8 mouse cellular contexts compared by ENCODE assay signal in the genomic region with DNA sequence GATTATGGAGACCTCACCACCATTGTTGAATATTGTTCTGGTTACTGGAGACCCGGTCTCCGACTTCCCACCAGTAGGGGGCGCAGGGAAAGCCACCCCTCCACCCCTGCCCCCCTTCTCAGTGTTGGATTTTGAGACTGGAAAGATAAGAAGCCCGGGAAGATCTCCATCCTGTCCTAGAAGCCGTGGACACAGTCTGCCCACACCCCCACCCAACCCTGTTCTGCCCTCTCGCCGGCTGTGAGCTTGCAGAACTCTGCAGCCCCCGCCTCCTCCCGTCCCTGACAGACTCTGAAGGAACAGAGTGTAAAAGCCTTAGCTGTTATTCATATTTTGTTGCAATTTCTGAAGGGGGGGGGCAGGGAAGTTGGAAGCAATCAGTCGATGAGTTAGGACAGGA. TPM values are rescaled to one million over a fixed set of nuclear protein-coding genes. Genes with fewer than 3 reads are reported as not detected.
DNase-seq lines count a peak whose midpoint lies in the region; ATAC-seq and TF ChIP-seq lines count a peak whose summit lies in the region.

No protein-coding gene starts in this region.

- no peaks in the 10 kb centered on the region for H3K36me3 ChIP-seq in thymus, adult 2 months (ENCODE audit: control insufficient read depth, insufficient read depth, low read length)
- peaks cover 4% of the 10 kb centered on the region for H3K36me3 ChIP-seq in heart, embryonic 11.5 days (ENCODE audit: control insufficient read depth, insufficient read depth, low read length)
- peaks cover 36% of the 10 kb centered on the region for H3K36me3 ChIP-seq in kidney, embryonic 15.5 days

- H3K9ac ChIP-seq in heart, embryonic 11.5 days (ENCODE audit: low read depth, low read length): peak overlapping the region; percentile 13; the same call in 1 of the 2 replicates
- no peak overlapping the region for H3K9ac ChIP-seq in kidney, embryonic 15.5 days

- peak; percentile 55 for ATAC-seq in heart, embryonic 11.5 days (replicated peaks; ENCODE audit: insufficient number of reproducible peaks, low FRiP score, low TSS enrichment)
- ATAC-seq in kidney, embryonic 15.5 days (replicated peaks; ENCODE audit: low FRiP score): peak; percentile 57

- no peak overlapping the region; the same call in 1 of the 2 replicates for H3K27ac ChIP-seq in thymus, adult 2 months (ENCODE audit: control insufficient read depth, insufficient read depth, low read length)
- peak overlapping the region; percentile 78 for H3K27ac ChIP-seq in heart, embryonic 11.5 days (ENCODE audit: low read depth, low read length)
- H3K27ac ChIP-seq in kidney, embryonic 15.5 days: peak overlapping the region; percentile 90

- H3K4me1 ChIP-seq in thymus, adult 2 months (replicated peaks; ENCODE audit: control insufficient read depth, insufficient read depth, low read length): peaks cover 57% of the 10 kb centered on the region
- peaks cover 64% of the 10 kb centered on the region for H3K4me1 ChIP-seq in heart, embryonic 11.5 days (ENCODE audit: control insufficient read depth, insufficient read depth, low read length)
- H3K4me1 ChIP-seq in kidney, embryonic 15.5 days: peaks cover 78% of the 10 kb centered on the region

- no peaks in the 10 kb centered on the region for H3K27me3 ChIP-seq in thymus, adult 2 months (ENCODE audit: control insufficient read depth, insufficient read depth, low read length)
- H3K27me3 ChIP-seq in heart, embryonic 11.5 days (ENCODE audit: control insufficient read depth, insufficient read depth, low read length): no peaks in the 10 kb centered on the region
- H3K27me3 ChIP-seq in kidney, embryonic 15.5 days: no peaks in the 10 kb centered on the region

- peak; percentile 84 for TF ChIP-seq CTCF in thymus, adult 2 months (IDR thresholded peaks at IDR 0.05; ENCODE audit: borderline replicate concordance, control insufficient read depth, extremely low read depth, insufficient read depth, low read length, poor library complexity)

- peak; percentile 73 for DNase-seq in thymus, adult 2 months
- no peak for DNase-seq in thymus, adult 18-20 months
- peak; percentile 71 to 84 for DNase-seq in cerebellum, postnatal 25 days
- peak; percentile 89 for DNase-seq in lung, postnatal 14 days
- DNase-seq in ovary, postnatal 36 days (ENCODE audit: low spot score): peak; percentile 79
- no peak for DNase-seq in c-Kit-positive CD71-positive TER-119-positive erythroid progenitor cells, embryonic 14.5 days (ENCODE audit: low spot score)

- 29% methylated on average over 10 of the region's 10 CpGs for WGBS in thymus, adult 2 months
- WGBS in heart, embryonic 11.5 days (ENCODE audit: insufficient replicate concordance): 5% methylated on average over 10 of the region's 10 CpGs
- WGBS in kidney, embryonic 15.5 days: 5% methylated on average over 10 of the region's 10 CpGs

- no peak for TF ChIP-seq POLR2A in thymus, adult 2 months (IDR thresholded peaks at IDR 0.05; ENCODE audit: control insufficient read depth, extremely low read depth, insufficient read depth, low read length, poor library complexity)

- no peak overlapping the region for H3K4me3 ChIP-seq in thymus, adult 2 months (ENCODE audit: control insufficient read depth, insufficient read depth, low read length)
- H3K4me3 ChIP-seq in heart, embryonic 11.5 days (ENCODE audit: low read depth, low read length): no peak overlapping the region
- H3K4me3 ChIP-seq in kidney, embryonic 15.5 days (replicated peaks): no peak overlapping the region

- peak overlapping the region; percentile 47 for H3K4me2 ChIP-seq in heart, embryonic 11.5 days
- peak overlapping the region; percentile 47 for H3K4me2 ChIP-seq in kidney, embryonic 15.5 days

- no peaks in the 10 kb centered on the region for H3K9me3 ChIP-seq in heart, embryonic 11.5 days (replicated peaks; ENCODE audit: control insufficient read depth, low read length)
- H3K9me3 ChIP-seq in kidney, embryonic 15.5 days (replicated peaks): no peaks in the 10 kb centered on the region

RNA-seq across cellular contexts. Expression of gene Rara, which starts 26.8 kb away (rescaled TPM):
- 63.5 and 74.1 TPM in 2 replicates for polyA plus RNA-seq in thymus, adult 2 months (2012; rRNA removed)
- polyA plus RNA-seq in heart, embryonic 11.5 days (2014; fragmentation: Nextera tagmentation; extraction: Ambion mirVana): 34.9 and 36.6 TPM in 2 replicates
- polyA plus RNA-seq in kidney, embryonic 15.5 days (2015; fragmentation: Nextera tagmentation; extraction: Ambion mirVana): 29.3 and 32.1 TPM in 2 replicates

RNA-seq across cellular contexts. Expression of gene Gjd3, which starts 28.4 kb away (rescaled TPM):
- 1.3 and 1.9 TPM in 2 replicates for polyA plus RNA-seq in thymus, adult 2 months (2012; rRNA removed)
- polyA plus RNA-seq in heart, embryonic 11.5 days (2014; fragmentation: Nextera tagmentation; extraction: Ambion mirVana): 1.3 and 1.5 TPM in 2 replicates
- 0.48 and 0.51 TPM in 2 replicates for polyA plus RNA-seq in kidney, embryonic 15.5 days (2015; fragmentation: Nextera tagmentation; extraction: Ambion mirVana)

RNA-seq across cellular contexts. Expression of gene Cdc6, which starts 46.8 kb away (rescaled TPM):
- polyA plus RNA-seq in thymus, adult 2 months (2012; rRNA removed): 8.4 and 12.2 TPM in 2 replicates
- 33.6 and 34.0 TPM in 2 replicates for polyA plus RNA-seq in heart, embryonic 11.5 days (2014; fragmentation: Nextera tagmentation; extraction: Ambion mirVana)
- 36.3 and 39.1 TPM in 2 replicates for polyA plus RNA-seq in kidney, embryonic 15.5 days (2015; fragmentation: Nextera tagmentation; extraction: Ambion mirVana)

Comparison
In these comparisons a context has a peak if more than half of its experiments do, and no peak if none do; other contexts are left out.
1. DNase-seq: peak in thymus, adult 2 months (single experiment), cerebellum, postnatal 25 days (2 of 2), lung, postnatal 14 days (single experiment) and ovary, postnatal 36 days (single experiment); none in thymus, adult 18-20 months (0 of 2) and c-Kit-positive CD71-positive TER-119-positive erythroid progenitor cells, embryonic 14.5 days (single experiment).